Mouse (Mus musculus): ENCODE measurements at regions not wholly inside any gene's neighbourhood (a gene's known extent, or its start where the extent isn't known, plus 50 kb on each side); places are given as distances from the start of the nearest gene placed in this dataset.

DNA sequence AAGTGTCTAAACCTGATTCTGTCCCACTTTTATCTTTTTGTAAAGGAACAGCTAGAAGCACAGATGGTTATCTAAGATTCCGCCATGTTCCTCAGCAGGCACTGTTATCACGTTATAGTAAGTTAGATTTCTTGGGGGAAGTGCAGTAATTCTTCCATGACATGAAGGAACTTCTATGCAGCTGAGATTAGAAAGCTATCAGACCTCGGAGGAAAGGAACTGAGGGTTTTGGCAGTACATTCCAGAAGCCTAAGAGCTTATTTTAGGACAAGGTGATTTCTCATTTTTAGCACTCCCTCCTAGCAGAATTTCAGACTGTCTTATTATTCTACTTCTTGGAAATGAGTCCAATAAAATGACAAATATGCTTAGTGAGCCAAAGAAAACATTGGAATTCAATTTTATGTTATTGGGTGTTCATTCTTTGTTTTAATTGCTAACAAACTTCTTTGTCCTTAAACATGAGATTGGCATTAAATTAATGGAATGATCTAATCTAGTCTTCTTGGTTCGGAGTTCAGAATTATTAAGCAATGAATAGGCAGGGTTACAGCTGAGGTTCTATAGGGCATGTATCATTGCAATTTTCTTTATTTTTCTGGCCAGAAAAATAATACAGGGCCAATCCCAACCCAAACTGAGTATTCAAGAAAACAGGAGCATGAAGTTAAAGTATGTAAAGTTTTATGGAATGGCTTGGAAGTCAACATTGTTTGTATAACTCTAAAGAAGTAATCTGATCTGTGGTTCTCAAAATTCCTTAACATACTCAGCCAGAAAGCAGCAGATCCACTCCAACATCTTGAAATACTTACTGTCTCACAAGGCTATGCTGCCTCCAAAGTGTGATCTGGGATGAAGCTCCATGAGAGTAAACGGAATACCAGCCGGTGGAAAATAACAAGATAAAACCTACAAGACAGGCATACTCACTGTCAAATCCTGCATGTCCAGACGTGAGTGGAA, 678.7 kb downstream of the Car8 start:
- peak; percentile 69 to 75 for ATAC-seq (replicated peaks in 1 of 2; ENCODE audit: insufficient read depth in 1 of 2, low FRiP score in 2 of 2, low TSS enrichment in 1 of 2, low read depth in 1 of 2, poor library complexity in 2 of 2, severe bottlenecking in 2 of 2)

DNA sequence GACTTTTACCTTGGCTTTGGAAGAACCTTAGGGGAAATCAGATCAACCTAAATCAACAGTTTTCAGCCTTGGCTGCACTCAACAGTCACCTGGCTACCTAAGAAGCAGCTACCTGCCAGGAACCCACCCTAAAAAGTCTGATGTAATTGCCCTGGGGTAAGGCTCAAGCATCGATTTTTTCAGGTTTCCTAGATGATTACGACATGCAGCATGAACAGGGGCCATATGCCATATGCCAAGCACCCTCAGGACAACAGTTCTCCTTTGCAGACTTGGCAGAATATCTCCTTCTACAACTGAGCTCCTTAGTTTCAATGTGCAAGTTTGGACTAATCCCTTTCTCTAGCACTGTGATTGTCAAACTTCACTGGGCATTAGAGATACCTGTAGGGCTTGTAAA, 680.1 kb downstream of the Car8 start:
- ATAC-seq (replicated peaks in 1 of 2; ENCODE audit: insufficient read depth in 1 of 2, low FRiP score in 2 of 2, low TSS enrichment in 1 of 2, low read depth in 1 of 2, poor library complexity in 2 of 2, severe bottlenecking in 2 of 2) = no peak

DNA sequence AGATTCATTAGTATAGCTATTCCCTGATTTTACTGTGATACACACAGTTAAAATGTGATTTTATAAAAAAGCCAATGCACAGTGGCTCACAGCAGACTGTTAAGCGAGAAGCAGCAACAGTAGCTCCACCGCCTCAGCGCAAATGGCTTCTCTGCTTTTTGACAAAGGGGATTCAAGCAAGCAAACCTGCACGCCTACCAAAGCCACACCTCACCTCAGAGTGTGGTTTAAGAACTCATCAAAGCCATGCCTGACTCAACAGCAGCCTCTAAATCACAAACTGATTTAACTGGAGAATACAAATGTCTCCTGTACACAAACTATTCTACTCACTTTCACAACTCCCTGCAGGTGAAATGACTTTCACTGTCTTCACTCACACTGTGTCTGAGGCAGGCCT, 704.5 kb downstream of the Car8 start:
- no peak for ATAC-seq (replicated peaks in 1 of 2; ENCODE audit: insufficient read depth in 1 of 2, low FRiP score in 2 of 2, low TSS enrichment in 1 of 2, low read depth in 1 of 2, poor library complexity in 2 of 2, severe bottlenecking in 2 of 2)

DNA sequence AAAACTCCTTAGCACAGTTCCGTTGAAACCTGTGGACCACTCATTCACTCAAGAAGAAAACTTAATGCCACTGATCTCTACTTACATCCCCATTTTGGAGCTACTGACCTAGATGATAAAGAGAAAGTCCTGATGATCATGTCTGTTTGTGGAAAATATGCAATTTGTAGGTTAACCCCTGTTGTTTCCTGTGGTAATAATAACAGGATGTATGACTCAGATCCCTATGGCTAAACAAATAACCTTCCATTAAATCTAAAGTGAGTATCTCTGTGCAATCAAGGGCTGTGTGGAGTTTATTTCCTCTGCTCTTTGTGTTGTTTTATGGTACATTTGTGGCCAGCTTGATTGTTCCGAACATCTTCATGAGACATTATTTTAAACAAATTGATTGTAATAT, 711.1 kb downstream of the Car8 start:
- no peak for ATAC-seq (replicated peaks in 1 of 2; ENCODE audit: insufficient read depth in 1 of 2, low FRiP score in 2 of 2, low TSS enrichment in 1 of 2, low read depth in 1 of 2, poor library complexity in 2 of 2, severe bottlenecking in 2 of 2)

DNA sequence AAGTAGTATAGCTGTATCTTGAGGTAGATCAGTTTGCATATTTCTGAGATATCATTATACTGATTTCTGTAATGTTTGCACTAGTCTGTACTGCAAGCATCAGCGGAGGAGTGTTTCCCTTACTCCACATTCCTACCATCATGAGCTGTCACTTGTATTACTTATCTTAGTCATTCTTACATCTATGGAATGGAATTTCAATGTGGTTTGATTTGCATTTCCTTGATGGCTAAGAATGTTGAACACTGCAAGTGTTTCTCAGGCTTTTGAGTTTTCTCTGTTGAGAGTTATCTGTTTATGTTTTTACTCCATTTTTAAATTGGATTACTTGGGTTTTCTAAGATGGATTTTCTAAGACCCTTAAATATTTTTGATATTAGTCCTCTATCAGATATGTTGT, 725.8 kb downstream of the Car8 start:
- ATAC-seq (replicated peaks in 1 of 2; ENCODE audit: insufficient read depth in 1 of 2, low FRiP score in 2 of 2, low TSS enrichment in 1 of 2, low read depth in 1 of 2, poor library complexity in 2 of 2, severe bottlenecking in 2 of 2) = no peak

DNA sequence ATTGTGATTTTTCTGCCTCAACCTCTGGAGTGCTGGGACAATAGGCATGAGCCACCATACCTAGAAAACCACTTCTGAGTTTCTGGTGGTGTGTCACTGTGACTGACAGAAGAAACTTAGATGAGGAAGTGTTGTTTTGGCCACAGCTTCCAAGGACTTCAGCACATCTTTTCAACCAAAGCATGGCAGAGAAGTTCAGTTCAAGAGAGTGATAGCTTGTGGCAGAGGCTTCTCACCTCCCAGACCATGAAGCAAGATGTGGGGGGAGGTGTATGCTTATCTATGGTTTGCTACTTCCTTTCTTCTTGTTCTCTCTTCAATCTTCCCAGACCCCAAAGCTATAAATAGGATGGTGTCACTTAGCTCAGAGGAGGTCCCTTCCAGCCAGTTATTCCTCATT, 753.3 kb downstream of the Car8 start:
- ATAC-seq (replicated peaks in 1 of 2; ENCODE audit: insufficient read depth in 1 of 2, low FRiP score in 2 of 2, low TSS enrichment in 1 of 2, low read depth in 1 of 2, poor library complexity in 2 of 2, severe bottlenecking in 2 of 2) = peak; percentile 48 to 49; a peak in 3 of 4 replicates

DNA sequence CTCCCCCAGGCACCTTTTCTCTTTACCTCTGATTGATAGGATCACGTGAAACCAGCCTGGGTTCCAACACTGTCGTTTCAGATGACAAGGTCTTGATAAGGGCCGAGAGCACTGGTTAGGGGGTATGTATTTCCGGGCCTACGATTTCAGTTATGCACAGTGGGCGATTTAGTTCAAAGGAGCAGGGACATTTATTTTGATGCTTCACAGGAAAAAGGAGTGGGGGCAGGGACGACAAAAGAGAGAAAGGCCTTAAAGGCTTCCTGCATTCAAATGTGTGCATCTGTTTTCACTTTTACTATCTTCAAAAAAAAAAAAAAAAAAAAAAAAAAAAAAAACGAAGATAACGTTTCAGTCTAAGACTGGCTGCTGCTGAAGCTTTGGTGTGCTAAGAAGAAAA, 783.7 kb downstream of the Car8 start:
- no peak for ATAC-seq (replicated peaks in 1 of 2; ENCODE audit: insufficient read depth in 1 of 2, low FRiP score in 2 of 2, low TSS enrichment in 1 of 2, low read depth in 1 of 2, poor library complexity in 2 of 2, severe bottlenecking in 2 of 2)

DNA sequence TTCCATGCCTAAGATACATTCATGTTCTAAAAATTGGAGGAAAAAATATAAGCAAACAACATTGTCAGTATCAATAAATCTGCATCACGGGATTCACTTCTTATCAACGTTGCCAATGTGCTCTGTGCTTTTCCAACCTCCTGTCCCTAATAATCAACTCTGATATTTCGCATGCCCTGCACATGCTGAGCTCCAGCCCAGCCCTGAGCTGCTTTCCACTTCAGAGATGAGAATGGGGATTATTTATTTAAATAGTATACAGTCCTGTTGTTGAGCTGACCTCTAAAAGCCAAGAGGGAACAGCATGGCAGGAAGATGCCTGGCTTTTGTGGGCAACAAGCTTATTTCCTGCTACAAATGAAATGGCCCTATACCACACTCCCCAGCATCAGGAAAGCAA, 786.2 kb downstream of the Car8 start:
- ATAC-seq (replicated peaks in 1 of 2; ENCODE audit: insufficient read depth in 1 of 2, low FRiP score in 2 of 2, low TSS enrichment in 1 of 2, low read depth in 1 of 2, poor library complexity in 2 of 2, severe bottlenecking in 2 of 2) = 0 out of 4 replicates have a peak, but pooled peaks of 1 of the 2 experiments have one; percentile 3

DNA sequence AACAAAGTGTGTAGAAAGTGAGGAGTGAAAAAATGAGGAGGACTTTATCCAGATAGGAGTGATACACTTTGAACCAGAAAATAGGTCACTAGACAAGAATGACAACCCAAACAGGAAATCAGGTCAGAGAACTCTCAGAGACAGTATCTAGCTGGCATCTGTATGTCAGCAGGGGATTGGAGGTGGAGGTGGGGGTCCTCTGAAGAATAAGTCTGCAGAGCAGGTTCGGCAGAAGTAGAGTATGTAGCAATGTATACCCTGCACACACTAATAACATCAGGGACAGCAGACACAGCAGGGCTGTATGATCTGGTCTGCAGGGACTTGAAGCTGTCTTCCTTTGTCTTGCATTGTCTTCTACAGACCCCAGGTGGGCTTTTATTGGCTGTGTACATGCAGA, 787.9 kb downstream of the Car8 start:
- ATAC-seq (replicated peaks in 1 of 2; ENCODE audit: insufficient read depth in 1 of 2, low FRiP score in 2 of 2, low TSS enrichment in 1 of 2, low read depth in 1 of 2, poor library complexity in 2 of 2, severe bottlenecking in 2 of 2) = no peak

DNA sequence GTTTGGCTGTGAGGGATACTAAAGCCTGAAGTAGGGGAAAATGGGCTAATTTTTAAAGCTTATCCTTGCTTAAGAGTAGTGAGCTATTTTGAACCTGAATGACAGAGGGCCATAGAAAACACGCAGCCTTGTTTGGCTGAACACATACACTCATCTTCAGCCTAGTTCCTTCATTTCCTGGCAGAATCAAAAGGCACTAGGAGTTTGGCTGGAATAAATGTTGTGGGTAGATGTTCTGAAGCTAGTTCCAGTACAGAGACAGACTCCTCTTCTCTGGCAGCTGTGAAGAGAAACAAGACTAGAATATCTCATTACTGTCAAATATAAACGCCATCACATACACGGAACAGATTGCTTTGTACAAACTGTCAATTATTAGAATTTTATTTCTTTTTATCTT, 809.5 kb downstream of the Car8 start:
- no peak for ATAC-seq (replicated peaks in 1 of 2; ENCODE audit: insufficient read depth in 1 of 2, low FRiP score in 2 of 2, low TSS enrichment in 1 of 2, low read depth in 1 of 2, poor library complexity in 2 of 2, severe bottlenecking in 2 of 2)

DNA sequence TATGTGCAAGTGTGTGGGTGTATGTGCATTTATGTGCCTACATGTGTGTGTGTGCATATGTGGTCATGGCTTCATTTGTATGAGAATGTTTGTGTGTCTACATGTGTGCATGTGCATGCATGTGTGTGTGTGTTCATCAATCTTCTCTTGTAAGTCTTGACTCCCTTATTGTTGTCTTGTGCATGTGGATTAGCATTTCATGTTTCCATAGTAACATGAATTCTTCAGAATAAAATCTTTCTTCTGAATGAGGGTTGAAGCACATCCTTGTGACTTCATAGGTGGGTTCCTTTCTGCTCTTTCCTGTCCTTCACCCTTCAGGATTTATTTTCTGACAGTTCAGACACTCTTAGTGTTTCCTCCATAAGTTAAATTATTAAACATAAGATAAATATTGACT, 814.8 kb downstream of the Car8 start:
- no peak for ATAC-seq (replicated peaks in 1 of 2; ENCODE audit: insufficient read depth in 1 of 2, low FRiP score in 2 of 2, low TSS enrichment in 1 of 2, low read depth in 1 of 2, poor library complexity in 2 of 2, severe bottlenecking in 2 of 2)

DNA sequence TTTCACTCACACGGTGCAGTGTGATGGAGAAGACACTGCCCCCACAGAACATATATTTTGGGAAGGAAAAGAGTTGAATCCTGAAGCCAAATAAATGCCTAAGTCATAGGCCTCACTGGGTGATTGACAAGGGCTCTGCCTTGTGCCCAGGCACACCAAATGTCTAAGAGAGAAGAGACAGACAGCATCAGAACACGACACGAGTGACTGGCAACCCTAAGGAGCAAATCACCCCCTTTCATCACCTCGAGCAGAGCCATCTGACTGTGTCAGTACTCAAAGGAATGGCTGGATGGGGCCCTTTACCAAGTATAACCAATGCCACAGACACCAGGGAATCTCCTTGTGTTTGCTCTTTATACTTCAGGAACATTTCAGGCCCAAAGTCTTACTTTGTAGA, 815.6 kb downstream of the Car8 start:
- ATAC-seq (replicated peaks in 1 of 2; ENCODE audit: insufficient read depth in 1 of 2, low FRiP score in 2 of 2, low TSS enrichment in 1 of 2, low read depth in 1 of 2, poor library complexity in 2 of 2, severe bottlenecking in 2 of 2) = no peak

DNA sequence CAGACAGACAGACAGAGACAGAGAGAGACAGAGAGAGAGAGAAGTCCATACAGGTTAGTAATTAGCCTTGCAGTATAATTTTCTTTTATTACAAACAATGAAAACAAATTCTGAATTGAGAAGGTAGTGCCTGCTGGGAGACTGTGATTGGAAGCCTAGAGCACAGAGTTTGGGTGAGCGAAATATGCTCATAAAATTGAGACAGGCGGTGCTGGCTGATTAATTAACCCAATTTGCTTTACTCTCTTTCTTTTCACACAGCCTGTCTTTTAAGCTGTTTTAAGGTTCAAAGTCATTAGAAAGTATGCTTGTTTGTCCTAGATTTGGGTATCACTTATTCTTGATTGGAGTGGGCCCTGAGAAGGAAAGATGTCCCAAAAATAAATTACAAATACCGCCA, 816.1 kb downstream of the Car8 start:
- ATAC-seq (replicated peaks in 1 of 2; ENCODE audit: insufficient read depth in 1 of 2, low FRiP score in 2 of 2, low TSS enrichment in 1 of 2, low read depth in 1 of 2, poor library complexity in 2 of 2, severe bottlenecking in 2 of 2) = no peak

DNA sequence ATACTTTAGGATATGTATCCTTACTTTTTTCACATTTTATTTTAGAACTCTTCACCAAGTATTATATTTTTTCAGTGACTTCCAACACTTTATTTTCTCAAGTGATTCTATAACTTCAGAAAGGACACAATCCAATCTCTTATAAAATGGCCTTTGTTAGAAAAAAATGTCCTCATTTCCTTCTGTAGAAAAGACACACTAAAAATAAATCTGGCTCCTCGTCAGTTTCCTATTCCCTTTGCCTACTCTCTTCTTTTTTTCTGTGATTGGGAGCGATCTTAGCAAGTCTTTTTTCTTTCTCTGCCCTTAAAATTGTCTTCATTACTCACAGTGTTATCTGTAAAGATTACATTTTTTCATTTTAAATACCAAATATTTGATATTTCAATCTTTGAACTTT, 824.5 kb downstream of the Car8 start:
- no peak for ATAC-seq (replicated peaks in 1 of 2; ENCODE audit: insufficient read depth in 1 of 2, low FRiP score in 2 of 2, low TSS enrichment in 1 of 2, low read depth in 1 of 2, poor library complexity in 2 of 2, severe bottlenecking in 2 of 2)

DNA sequence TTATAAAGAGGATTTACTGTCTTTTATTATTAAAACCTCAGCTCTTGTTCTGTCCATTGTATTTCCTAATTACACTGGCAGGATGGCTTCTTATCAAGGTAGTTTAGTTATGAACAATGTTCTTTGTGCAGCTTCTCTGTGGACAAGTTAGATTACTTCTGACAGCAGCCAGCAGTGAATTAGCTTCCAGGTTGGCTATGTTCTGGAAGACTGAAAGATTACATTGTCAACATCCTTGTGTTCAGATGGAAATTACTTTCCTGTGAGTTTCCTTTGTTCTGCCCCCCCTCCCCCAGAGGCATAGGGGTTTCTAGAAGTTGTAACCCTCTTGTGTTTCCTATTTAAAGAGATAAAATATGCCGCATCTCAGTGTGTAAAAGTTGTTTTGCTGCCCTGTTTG, 846.1 kb downstream of the Car8 start:
- 0 out of 4 replicates have a peak, but pooled peaks of 1 of the 2 experiments have one; percentile 4 for ATAC-seq (replicated peaks in 1 of 2; ENCODE audit: insufficient read depth in 1 of 2, low FRiP score in 2 of 2, low TSS enrichment in 1 of 2, low read depth in 1 of 2, poor library complexity in 2 of 2, severe bottlenecking in 2 of 2)

DNA sequence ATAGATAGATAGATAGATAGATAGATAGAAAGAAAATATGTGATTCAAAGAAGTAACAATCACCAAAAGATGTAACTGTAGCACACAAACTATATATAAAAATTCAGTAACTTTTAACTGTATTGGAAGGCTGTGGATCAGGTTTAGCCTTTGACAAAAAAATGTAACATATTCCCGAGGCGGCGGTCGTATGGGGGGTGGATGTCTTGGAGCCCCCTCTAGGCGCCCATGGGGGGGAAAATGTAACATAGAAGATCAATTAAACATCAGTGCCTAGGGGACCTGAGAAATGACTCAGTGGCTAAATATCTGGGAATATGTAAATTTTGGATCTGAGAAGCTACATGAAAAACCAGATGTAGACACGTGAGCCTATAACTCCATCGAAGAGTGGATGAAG, 847.2 kb downstream of the Car8 start:
- no peak for ATAC-seq (replicated peaks in 1 of 2; ENCODE audit: insufficient read depth in 1 of 2, low FRiP score in 2 of 2, low TSS enrichment in 1 of 2, low read depth in 1 of 2, poor library complexity in 2 of 2, severe bottlenecking in 2 of 2)

DNA sequence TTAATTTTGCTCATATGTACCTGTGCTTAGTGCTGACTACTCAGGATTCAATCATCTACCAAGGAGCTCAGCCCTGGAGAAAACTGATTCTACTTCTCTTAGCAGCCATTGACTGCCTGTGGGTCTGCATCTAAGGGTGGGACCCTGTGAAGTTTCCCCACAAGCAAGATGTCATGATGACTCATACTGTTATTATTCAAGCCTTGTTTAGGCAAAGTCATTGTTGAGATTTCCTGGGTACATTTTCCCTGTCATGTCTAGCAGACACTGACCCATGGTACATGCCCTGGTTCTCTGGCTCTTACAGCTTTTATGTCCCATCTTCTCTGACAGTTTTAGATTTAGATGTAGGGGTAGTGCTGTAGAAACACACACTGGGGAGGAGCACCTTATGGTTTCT, 853.8 kb downstream of the Car8 start:
- ATAC-seq (replicated peaks in 1 of 2; ENCODE audit: insufficient read depth in 1 of 2, low FRiP score in 2 of 2, low TSS enrichment in 1 of 2, low read depth in 1 of 2, poor library complexity in 2 of 2, severe bottlenecking in 2 of 2) = no peak

DNA sequence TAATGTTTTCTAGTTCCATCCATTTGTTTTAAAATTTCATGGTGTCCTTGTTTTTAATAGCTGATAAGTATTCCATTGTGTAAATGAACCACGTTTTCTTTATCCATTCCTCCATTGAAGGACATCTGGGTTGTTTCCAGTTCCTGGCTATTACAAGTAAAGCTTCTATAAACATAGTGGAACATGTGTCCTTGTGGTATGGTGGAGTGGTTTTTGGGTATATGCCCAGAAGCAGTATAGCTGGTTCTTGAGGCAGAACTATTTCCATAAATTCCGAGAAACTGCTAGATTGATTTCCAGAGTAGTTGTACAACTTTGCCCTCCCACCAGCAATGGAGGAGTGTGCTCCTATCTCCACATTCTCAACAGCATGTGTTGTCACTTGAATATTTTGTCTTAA, 858.8 kb downstream of the Car8 start:
- no peak for ATAC-seq (replicated peaks in 1 of 2; ENCODE audit: insufficient read depth in 1 of 2, low FRiP score in 2 of 2, low TSS enrichment in 1 of 2, low read depth in 1 of 2, poor library complexity in 2 of 2, severe bottlenecking in 2 of 2)
